Mouse (Mus musculus) testis, adult 2 months (tissue): ENCODE results near the gene Mcemp1. TPM values are rescaled to one million over a fixed set of nuclear protein-coding genes. Genes with fewer than 3 reads are reported as not detected.

ENCODE experiments used
- H3K27ac ChIP-seq: fragments of 200-500 bp; 2 replicates; pipeline ENCODE4 v1.5.1; 2012; ENCODE audit warnings: low read depth, low read length; ENCODE audit not compliant: control insufficient read depth, insufficient read depth
- H3K27me3 ChIP-seq: fragments of 200-500 bp; 2 replicates; pipeline ENCODE4 v1.6.1; 2012; ENCODE audit warnings: mild to moderate bottlenecking, low read length, moderate library complexity; ENCODE audit not compliant: control insufficient read depth, insufficient read depth
- H3K36me3 ChIP-seq: fragments of 200-500 bp; 2 replicates; pipeline ENCODE4 v1.6.1; 2012; ENCODE audit warnings: mild to moderate bottlenecking, low read length; ENCODE audit not compliant: control insufficient read depth, insufficient read depth
- H3K4me1 ChIP-seq: fragments of 200-500 bp; 2 replicates; pipeline ENCODE4 v1.6.1; 2012; ENCODE audit warnings: low read length; ENCODE audit not compliant: control insufficient read depth, insufficient read depth
- H3K4me3 ChIP-seq: fragments of 200-500 bp; 2 replicates; pipeline ENCODE4 v1.5.1; 2012; ENCODE audit warnings: low read depth, mild to moderate bottlenecking, low read length, moderate library complexity, mixed read lengths; ENCODE audit not compliant: control insufficient read depth
- CTCF ChIP-seq: fragments of 200-500 bp; IDR thresholded peaks from 2 replicates; pipeline ENCODE4 v1.5.1; 2012; ENCODE audit warnings: low read depth, mild to moderate bottlenecking, inconsistent platforms, low read length, moderate library complexity; ENCODE audit not compliant: control insufficient read depth, insufficient read depth, insufficient replicate concordance
- POLR2A ChIP-seq: fragments of 200-500 bp; IDR thresholded peaks from 2 replicates; pipeline ENCODE4 v1.6.1; 2012; ENCODE audit warnings: low read depth, mild to moderate bottlenecking, inconsistent platforms, low read length, moderate library complexity; ENCODE audit not compliant: control insufficient read depth
- polyA plus RNA-seq: library from polyadenylated mRNA; depleted of rRNA; stranded (reverse); fragments of >200 nt; gene quantifications from 2 replicates; pipeline ENCODE4 v1.2.3, GENCODE M21; 2012; rRNA removed

Gene Mcemp1
- polyA plus RNA-seq, 1 experiment, result 0.44 TPM

- Histone ChIP-seq H3K27ac (no peak overlapping the region), H3K36me3 (no peaks in the 10 kb centered on the region), H3K27me3 (no peaks in the 10 kb centered on the region), H3K4me1 (no peaks in the 10 kb centered on the region), H3K4me3 (no peak overlapping the region)
- TF ChIP-seq CTCF (no peak), POLR2A (no peak)
These were observed 40.2 kb downstream of the Mcemp1 start for GRCm38 (mm10) chr8:3705711-3706110.

- Histone ChIP-seq H3K4me3 (no peak overlapping the region), H3K27ac (no peak overlapping the region), H3K27me3 (no peaks in the 10 kb centered on the region), H3K36me3 (no peaks in the 10 kb centered on the region), H3K4me1 (no peaks in the 10 kb centered on the region)
- TF ChIP-seq POLR2A (no peak), CTCF (no peak)
These were observed 42.1 kb downstream of the Mcemp1 start for GRCm38 (mm10) chr8:3707611-3708010.

GRCm38 (mm10) chr8:3710312-3710711, 44.8 kb downstream of the Mcemp1 start:
- Histone ChIP-seq H3K4me1 (no peaks in the 10 kb centered on the region), H3K27ac (no peak overlapping the region), H3K36me3 (no peaks in the 10 kb centered on the region), H3K27me3 (no peaks in the 10 kb centered on the region), H3K4me3 (no peak overlapping the region)
- TF ChIP-seq POLR2A, result no peak
- no peak for TF ChIP-seq CTCF

GRCm38 (mm10) chr8:3711646-3712045, 46.1 kb downstream of the Mcemp1 start:
- Histone ChIP-seq H3K27ac (no peak overlapping the region), H3K4me1 (no peaks in the 10 kb centered on the region), H3K36me3 (no peaks in the 10 kb centered on the region), H3K27me3 (no peaks in the 10 kb centered on the region), H3K4me3 (no peak overlapping the region)
- no peak for TF ChIP-seq POLR2A
- no peak for TF ChIP-seq CTCF

- H3K4me1 ChIP-seq, result peaks cover 13% of the 10 kb centered on the region
- H3K36me3 ChIP-seq, result no peaks in the 10 kb centered on the region
- H3K27ac ChIP-seq, result no peak overlapping the region
- TF ChIP-seq POLR2A, result no peak
- TF ChIP-seq CTCF, result no peak
- H3K4me3 ChIP-seq, result peak overlapping the region; percentile 65
- no peaks in the 10 kb centered on the region for H3K27me3 ChIP-seq
These were observed 51.9 kb downstream of the Mcemp1 start for GRCm38 (mm10) chr8:3717321-3717954.

GRCm38 (mm10) chr8:3718559-3718958, 53.0 kb downstream of the Mcemp1 start:
- Histone ChIP-seq H3K4me1 (peaks cover 13% of the 10 kb centered on the region), H3K27me3 (no peaks in the 10 kb centered on the region), H3K4me3 (peak overlapping the region; percentile 59; the same call in 1 of the 2 replicates), H3K36me3 (no peaks in the 10 kb centered on the region), H3K27ac (no peak overlapping the region)
- no peak for TF ChIP-seq POLR2A
- peak; percentile 100 for TF ChIP-seq CTCF

Other genes with a start within 250 kb of the Mcemp1 start
- gene Pex11g, start 198.1 kb upstream of the Mcemp1 start, polyA plus RNA-seq, result 47.9 and 51.1 TPM in 2 replicates
- 72.2 and 114 TPM in 2 replicates for gene Tex45, start 194.9 kb upstream of the Mcemp1 start, polyA plus RNA-seq
- gene Zfp358, start 172.6 kb upstream of the Mcemp1 start, polyA plus RNA-seq, result 3.8 and 3.9 TPM in 2 replicates
- 39.7 and 46.5 TPM in 2 replicates for gene Mcoln1, start 165.3 kb upstream of the Mcemp1 start, polyA plus RNA-seq
- 12.4 and 17.8 TPM in 2 replicates for gene Pnpla6, start 150.4 kb upstream of the Mcemp1 start, polyA plus RNA-seq
- gene C330021F23Rik, start 97.8 kb upstream of the Mcemp1 start, polyA plus RNA-seq, result 0.14 TPM in 1 of 2 replicates, not detected in the other
- gene Camsap3, start 78.5 kb upstream of the Mcemp1 start, polyA plus RNA-seq, result 28.7 and 34.4 TPM in 2 replicates
- gene Xab2, start 44.4 kb upstream of the Mcemp1 start, polyA plus RNA-seq, result 58.6 and 65.9 TPM in 2 replicates
- gene Pet100, start 44.2 kb upstream of the Mcemp1 start, polyA plus RNA-seq, result 23.6 and 31.5 TPM in 2 replicates
- gene Pcp2, start 40.2 kb upstream of the Mcemp1 start, polyA plus RNA-seq, result not detected in 2 replicates
- gene Stxbp2, start 34.8 kb upstream of the Mcemp1 start, polyA plus RNA-seq, result 81.4 and 134 TPM in 2 replicates
- gene Retn, start 10.0 kb upstream of the Mcemp1 start, polyA plus RNA-seq, result 3.7 and 6.3 TPM in 2 replicates
- 0.45 and 0.59 TPM in 2 replicates for gene Fcor, start 6.6 kb downstream of the Mcemp1 start, polyA plus RNA-seq
- gene Trappc5, start 10.5 kb downstream of the Mcemp1 start, polyA plus RNA-seq, result 13.6 TPM in 2 replicates
- gene Fcer2a, start 28.4 kb downstream of the Mcemp1 start, polyA plus RNA-seq, result 0.12 and 0.23 TPM in 2 replicates
- gene Clec4g, start 54.9 kb downstream of the Mcemp1 start, polyA plus RNA-seq, result 17.6 and 42.1 TPM in 2 replicates
- gene Cd209a, start 83.2 kb downstream of the Mcemp1 start, polyA plus RNA-seq, result 0.08 TPM in 1 of 2 replicates, not detected in the other
- gene Cd209e, start 188.6 kb downstream of the Mcemp1 start, polyA plus RNA-seq, result not detected in 2 replicates
- gene Cd209d, start 212.8 kb downstream of the Mcemp1 start, polyA plus RNA-seq, result 0.12 TPM in 1 of 2 replicates, not detected in the other